Mouse (Mus musculus) neutrophil, adult 65 days (primary cell): ENCODE measurements around the gene Mrps17. TPM values are rescaled to one million over a fixed set of nuclear protein-coding genes. Genes with fewer than 3 reads are reported as not detected.

Experiments
- total RNA-seq: library from RNA; stranded (reverse); gene quantifications from 2 replicates; pipeline ENCODE4 v1.2.4, GENCODE M21; 2023

Gene Mrps17
- total RNA-seq: 34.5 and 36.1 TPM in 2 replicates

DNA sequence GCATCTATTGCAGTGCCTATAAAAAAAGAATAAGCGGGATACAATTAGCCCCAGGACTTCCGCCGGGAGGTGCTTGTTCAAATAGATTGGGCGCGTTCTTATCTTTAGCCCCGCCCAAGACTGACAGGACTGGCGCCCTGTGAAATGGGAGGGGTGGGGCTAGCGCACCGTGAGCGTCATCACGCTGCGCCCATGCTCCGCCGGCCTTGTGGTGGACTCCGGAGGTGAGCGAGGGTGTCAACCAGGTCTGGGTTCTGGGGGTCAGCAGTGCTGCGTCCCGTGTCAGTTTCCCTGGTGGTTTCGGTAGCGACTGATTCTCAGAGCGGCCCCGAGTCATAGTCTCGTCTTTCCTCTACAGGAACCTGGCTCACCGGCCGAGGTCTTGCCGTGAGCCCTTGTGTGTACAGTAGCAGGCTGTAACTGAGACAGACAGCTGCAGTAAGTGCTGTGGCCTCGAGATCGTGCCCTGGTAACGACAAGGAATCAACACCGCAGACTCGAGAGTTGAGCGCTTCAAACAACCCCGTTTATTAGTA is at the start of gene Mrps17:
Gene Mrps17, plus strand, starts transcription at position 172 of the 536 bp plus-strand sequence.

DNA sequence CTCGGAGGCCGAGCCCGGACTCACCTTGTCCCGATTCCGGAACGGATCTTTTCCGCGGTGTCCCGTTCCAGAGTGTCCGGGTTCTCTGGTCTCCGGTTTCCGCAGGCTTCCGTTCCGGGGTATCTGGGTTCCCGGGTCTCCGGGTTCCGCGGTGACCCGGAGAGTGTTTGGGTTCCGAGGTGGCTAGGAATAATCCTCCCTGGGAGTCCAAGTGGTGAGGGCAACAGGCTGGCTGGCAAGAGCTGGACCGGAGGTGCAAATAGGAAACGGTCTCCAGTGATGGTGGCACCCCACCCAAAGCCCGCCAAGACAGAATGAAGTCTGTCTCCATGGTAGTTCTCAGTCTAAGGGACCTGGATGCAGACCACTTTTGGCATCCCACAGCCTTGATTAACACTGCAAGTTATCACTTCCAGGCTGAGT is 45.2 kb upstream of the Mrps17 start, which contains the start of gene Zfp11:
Gene Zfp11, minus strand, starts transcription at position 64 of the 423 bp plus-strand sequence.

DNA sequence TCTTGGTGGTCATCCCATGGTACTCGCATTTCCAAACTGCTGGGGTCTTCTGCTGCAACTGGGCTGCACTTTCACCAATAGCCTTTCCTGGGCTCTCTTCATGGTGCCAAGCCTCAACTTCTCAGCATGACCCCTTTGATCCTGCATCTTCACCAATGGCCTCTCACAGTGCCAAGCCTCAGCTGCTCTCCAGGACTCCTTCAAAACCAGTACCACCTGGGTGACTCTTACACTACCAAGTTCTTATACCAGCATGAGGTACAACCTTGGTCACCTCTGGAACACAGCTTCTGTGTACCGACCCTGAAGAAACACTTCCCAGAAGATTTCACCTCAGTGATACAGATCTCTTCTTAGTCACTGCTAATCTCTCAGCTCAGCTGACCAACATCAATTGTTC is 6.9 kb upstream of the Mrps17 start, which contains the start of gene Sept14:
Gene Sept14, minus strand, starts transcription at position 101 of the 400 bp plus-strand sequence.

DNA sequence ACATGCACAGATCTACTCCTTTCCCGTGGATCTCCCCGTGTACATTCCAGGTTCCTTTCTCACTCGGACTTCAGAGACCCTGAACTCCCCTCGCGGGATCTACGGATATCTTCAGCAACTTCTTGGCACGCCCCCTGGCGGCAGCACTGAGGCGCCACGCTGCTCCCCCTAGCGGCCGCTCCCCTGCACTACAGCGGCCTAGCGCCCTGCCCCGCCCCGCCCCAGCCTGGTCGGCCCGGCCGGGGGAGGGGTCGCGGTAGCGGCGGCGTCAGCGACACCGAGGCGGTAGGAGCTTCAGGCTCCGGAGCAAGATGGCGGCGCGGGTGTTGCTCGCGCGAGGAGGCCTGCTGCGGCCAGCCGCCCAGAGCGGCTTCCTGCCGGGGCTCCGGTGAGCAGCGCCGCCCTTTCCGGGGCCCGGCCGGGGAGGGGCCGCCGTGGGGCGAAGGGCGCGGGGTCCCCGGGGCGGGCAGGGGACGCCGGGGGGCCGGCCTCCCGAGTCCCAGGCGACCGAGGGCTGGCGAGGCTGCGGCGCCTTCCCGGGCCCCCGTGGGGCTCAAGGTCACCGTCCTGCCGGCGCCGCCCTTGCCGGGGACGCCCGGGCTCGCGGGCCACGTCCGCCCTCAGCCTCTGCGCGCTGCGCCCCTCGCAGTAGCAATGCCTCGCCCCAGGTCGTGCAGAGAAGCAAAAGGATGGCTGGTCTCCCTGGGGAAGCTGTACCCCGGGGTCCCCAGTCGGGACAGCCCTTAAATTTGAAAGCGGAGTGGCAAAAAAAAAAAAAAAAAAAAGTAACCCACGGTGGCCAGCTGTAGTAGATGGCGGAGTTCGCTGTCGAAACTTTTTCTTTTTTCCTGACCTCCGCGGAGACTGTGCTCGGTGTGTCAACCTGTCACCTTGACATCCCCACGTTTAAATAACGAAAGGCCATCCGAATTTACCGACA is 9.8 kb downstream of the Mrps17 start, which contains the start of gene Nipsnap2:
Gene Nipsnap2, plus strand, starts transcription at position 230 of the 940 bp plus-strand sequence.

Other genes starting within 250 kb of the Mrps17 start
- gene Sfswap, start 214.3 kb upstream of the Mrps17 start, total RNA-seq: 98.1 and 144 TPM in 2 replicates
- gene Mmp17, start 131.3 kb upstream of the Mrps17 start, total RNA-seq: 0.29 and 0.57 TPM in 2 replicates
- 0.29 and 0.76 TPM in 2 replicates for gene Zfp11, start 45.4 kb upstream of the Mrps17 start, total RNA-seq
- not detected in 2 replicates for gene Sept14, start 7.0 kb upstream of the Mrps17 start, total RNA-seq
- gene Nipsnap2, start 9.6 kb downstream of the Mrps17 start, total RNA-seq: 31.7 TPM in 2 replicates
- gene Psph, start 72.0 kb downstream of the Mrps17 start, total RNA-seq: 4.1 and 6.0 TPM in 2 replicates
- gene Sumf2, start 131.5 kb downstream of the Mrps17 start, total RNA-seq: 2.7 and 3.6 TPM in 2 replicates
- gene Chchd2, start 172.0 kb downstream of the Mrps17 start, total RNA-seq: 114 and 116 TPM in 2 replicates
- gene Zbed5, start 180.2 kb downstream of the Mrps17 start, total RNA-seq: not detected in 2 replicates
- gene Phkg1, start 183.1 kb downstream of the Mrps17 start, total RNA-seq: 0.32 TPM in 1 of 2 replicates, not detected in the other
- gene Nupr1l, start 193.0 kb downstream of the Mrps17 start, total RNA-seq: 0.50 TPM in 1 of 2 replicates, not detected in the other
- 12.2 and 12.8 TPM in 2 replicates for gene Vkorc1l1, start 226.5 kb downstream of the Mrps17 start, total RNA-seq